Comparison of ENCODE assay signal across 9 mouse cellular contexts in genomic region chr9:32543040-32543581, GRCm38 (mm10). TPM values are rescaled to one million over a fixed set of nuclear protein-coding genes. Genes with fewer than 3 reads are reported as not detected.
DNase-seq lines count a peak whose midpoint lies in the region; ATAC-seq and TF ChIP-seq lines count a peak whose summit lies in the region.
"Had no signal": no experiment of that assay in that cellular context is flagged by ENCODE, and none has a peak within 500 bp of the region (broad histone marks: within the 10 kb centered on the region; RNA-seq: fewer than 3 reads in every experiment).

No protein-coding gene starts in this region.

- 3% methylated on average over 18 of the region's 18 CpGs for WGBS in lung, embryonic 16.5 days
- WGBS in forebrain, postnatal 0 days, result under 1% methylated on average over 18 of the region's 18 CpGs
- under 1% methylated on average over 18 of the region's 18 CpGs for WGBS in limb, embryonic 10.5 days
- 4% methylated on average over 18 of the region's 18 CpGs for WGBS in olfactory bulb, adult 2 months

- peak overlapping the region; percentile 65 for H3K9ac ChIP-seq in lung, embryonic 16.5 days (ENCODE audit: low read length)
- no peak overlapping the region for H3K9ac ChIP-seq in forebrain, postnatal 0 days

- peak overlapping the region; percentile 79 for H3K27ac ChIP-seq in lung, embryonic 16.5 days (ENCODE audit: low read length)
- H3K27ac ChIP-seq in forebrain, postnatal 0 days (ENCODE audit: low read depth, low read length), result no peak overlapping the region
- H3K27ac ChIP-seq in limb, embryonic 10.5 days, result peak overlapping the region; percentile 99
- H3K27ac ChIP-seq in olfactory bulb, adult 2 months (ENCODE audit: insufficient read depth, low read depth, low read length), result no peak overlapping the region

- peaks cover 35% of the 10 kb centered on the region for H3K4me1 ChIP-seq in lung, embryonic 16.5 days (replicated peaks; ENCODE audit: control insufficient read depth, insufficient read depth, low read length)
- H3K4me1 ChIP-seq in forebrain, postnatal 0 days (ENCODE audit: insufficient read depth), result peaks cover 11% of the 10 kb centered on the region; the same call in 1 of the 2 replicates
- H3K4me1 ChIP-seq in limb, embryonic 10.5 days, result peaks cover 73% of the 10 kb centered on the region
- H3K4me1 ChIP-seq in olfactory bulb, adult 2 months (ENCODE audit: control insufficient read depth, insufficient read depth, low read length), result peaks cover 34% of the 10 kb centered on the region

- ATAC-seq in lung, embryonic 16.5 days (ENCODE audit: low read depth), result no peak
- ATAC-seq in forebrain, postnatal 0 days, result no peak

- TF ChIP-seq CTCF in forebrain, postnatal 0 days (IDR thresholded peaks at IDR 0.05; ENCODE audit: low read depth), result no peak
- TF ChIP-seq CTCF in olfactory bulb, adult 2 months (IDR thresholded peaks at IDR 0.05; ENCODE audit: insufficient read depth, low read depth, low read length), result no peak

- H3K36me3 ChIP-seq in lung, embryonic 16.5 days (ENCODE audit: control insufficient read depth, insufficient read depth, low read length), result no peaks in the 10 kb centered on the region
- no peaks in the 10 kb centered on the region for H3K36me3 ChIP-seq in forebrain, postnatal 0 days (ENCODE audit: insufficient read depth)
- peaks cover 7% of the 10 kb centered on the region; the same call in 1 of the 2 replicates for H3K36me3 ChIP-seq in limb, embryonic 10.5 days

- TF ChIP-seq POLR2A in olfactory bulb, adult 2 months (IDR thresholded peaks at IDR 0.05; ENCODE audit: insufficient read depth, low read depth, low read length), result no peak

- H3K4me3 ChIP-seq in lung, embryonic 16.5 days (ENCODE audit: low read length), result peak overlapping the region; percentile 64
- H3K4me3 ChIP-seq in forebrain, postnatal 0 days (ENCODE audit: low read depth, low read length), result peak overlapping the region; percentile 22
- H3K4me3 ChIP-seq in limb, embryonic 10.5 days, result peak overlapping the region; percentile 98
- peak overlapping the region; percentile 5; the same call in 1 of the 2 replicates for H3K4me3 ChIP-seq in olfactory bulb, adult 2 months (ENCODE audit: insufficient read depth, low read depth, low read length)
- H3K4me3 ChIP-seq: myocyte had no signal

- DNase-seq in lung, postnatal 14 days, result no peak
- no peak for DNase-seq in forebrain, postnatal 0 days
- peak; percentile 98 for DNase-seq in limb, embryonic 10.5 days (ENCODE audit: low spot score)
- no peak for DNase-seq in cerebellum, adult 18-20 months
- no peak for DNase-seq in ovary, adult 18-20 months (ENCODE audit: low spot score)
- DNase-seq in gastrocnemius, postnatal 4 days (ENCODE audit: low spot score in 2 of 2), result no peak

- peak overlapping the region; percentile 93 for H3K4me2 ChIP-seq in lung, embryonic 16.5 days (ENCODE audit: low read depth, low read length)
- peak overlapping the region; percentile 29 for H3K4me2 ChIP-seq in forebrain, postnatal 0 days (ENCODE audit: low read depth)

- no peaks in the 10 kb centered on the region for H3K9me3 ChIP-seq in lung, embryonic 16.5 days (ENCODE audit: control insufficient read depth, low read length)
- no peaks in the 10 kb centered on the region for H3K9me3 ChIP-seq in forebrain, postnatal 0 days (ENCODE audit: low read length)
- no peaks in the 10 kb centered on the region for H3K9me3 ChIP-seq in limb, embryonic 10.5 days (replicated peaks)

- peaks cover 22% of the 10 kb centered on the region; the same call in 1 of the 2 replicates for H3K27me3 ChIP-seq in lung, embryonic 16.5 days (ENCODE audit: control insufficient read depth, insufficient read depth, low read depth, low read length)
- peaks cover 92% of the 10 kb centered on the region for H3K27me3 ChIP-seq in forebrain, postnatal 0 days (ENCODE audit: insufficient read depth, low read length)
- H3K27me3 ChIP-seq in limb, embryonic 10.5 days (ENCODE audit: low read depth, poor library complexity, severe bottlenecking), result no peaks in the 10 kb centered on the region; the same call in 1 of the 2 replicates

RNA-seq across cellular contexts. Expression of gene Fli1, which starts 0.5 kb away (rescaled TPM):
- polyA plus RNA-seq in lung, embryonic 16.5 days (2015; fragmentation: Nextera tagmentation; extraction: Ambion mirVana), result 32.8 and 34.9 TPM in 2 replicates
- 6.2 and 7.0 TPM in 2 replicates for total RNA-seq in forebrain, postnatal 0 days (2014; rRNA removed)
- polyA plus RNA-seq in forebrain, postnatal 0 days (2015; fragmentation: Nextera tagmentation; extraction: Ambion mirVana), result 5.7 and 6.8 TPM in 2 replicates
- polyA plus RNA-seq in limb, embryonic 10.5 days (2016; fragmentation: Nextera tagmentation; extraction: Ambion mirVana), result 50.6 and 71.2 TPM in 2 replicates
- not detected in 2 replicates for polyA plus RNA-seq in olfactory bulb, adult 2 months (2012; ENCODE audit: insufficient read depth, insufficient read length, low replicate concordance, missing spikeins)
- 10 to 100 TPM; 22.3 to 27.9 TPM for total RNA-seq in gastrocnemius, postnatal 4 days (2021)
- polyA plus RNA-seq: myocyte had no signal

Comparison
In these comparisons a context has a peak if more than half of its experiments do, and no peak if none do; other contexts are left out.
1. H3K27ac ChIP-seq: peak in lung, embryonic 16.5 days (single experiment) and limb, embryonic 10.5 days (single experiment); none in forebrain, postnatal 0 days (single experiment) and olfactory bulb, adult 2 months (single experiment).
2. H3K4me3 ChIP-seq: peak in every context shown above with its lines; median percentile 98 in limb, embryonic 10.5 days; 64 in lung, embryonic 16.5 days; 22 in forebrain, postnatal 0 days; 5 in olfactory bulb, adult 2 months.